Mouse (Mus musculus): Measurements from ENCODE around the gene Gm16434.
"Not testable (repeated sequence)": the region's sequence is repeated elsewhere in the genome, so short reads cannot be mapped to it uniquely, and the experiment has no call there.

The Gm16434 gene

DNA sequence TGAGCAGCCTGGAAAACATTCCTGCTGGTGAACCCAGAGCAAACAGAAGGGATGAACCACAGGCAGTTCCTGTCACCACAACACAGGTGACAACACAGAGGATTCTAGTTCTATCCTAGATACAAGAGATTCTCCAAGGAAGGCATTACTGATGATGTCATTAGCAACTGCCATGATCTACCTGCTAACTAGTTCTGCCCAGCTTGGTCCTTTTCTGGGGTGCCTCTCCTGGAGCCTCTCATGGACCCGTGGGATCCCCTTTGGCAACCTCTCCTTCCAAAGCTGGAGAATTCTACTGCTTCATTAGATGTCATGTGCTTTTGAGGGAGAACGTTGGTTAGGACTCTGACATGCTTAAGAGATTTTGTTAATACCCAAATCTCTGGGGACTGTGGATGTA lies at the start of gene Gm16434:
Gene Gm16434 (minus strand): TSS at position 101 of the 400 bp plus-strand sequence.
- not testable (repeated sequence) for DNase-seq (ENCODE audit: low spot score in 2 of 2)

DNA sequence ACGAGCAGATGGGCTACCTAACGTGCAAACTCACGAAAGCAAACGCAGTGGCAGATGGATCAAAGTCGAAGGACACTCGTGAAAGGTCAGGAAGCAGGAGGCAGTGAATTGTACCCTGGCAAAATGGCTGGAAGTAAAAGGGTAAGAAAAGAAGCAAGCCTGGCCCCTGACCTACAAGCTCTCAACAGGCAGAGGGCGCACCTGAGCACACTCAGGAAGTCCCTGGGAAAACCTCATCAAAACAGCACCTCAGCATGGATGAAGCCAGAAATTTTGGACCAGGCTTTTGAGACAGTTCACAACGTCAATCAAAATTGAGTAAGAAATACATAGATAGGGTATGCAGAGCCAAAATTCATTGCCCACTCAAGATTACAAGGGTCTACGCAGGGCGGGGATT lies 49.2 kb upstream of the Gm16434 start:
- DNase-seq (ENCODE audit: low spot score in 2 of 2), result peak in 1 of 2 experiments; percentile 2

DNA sequence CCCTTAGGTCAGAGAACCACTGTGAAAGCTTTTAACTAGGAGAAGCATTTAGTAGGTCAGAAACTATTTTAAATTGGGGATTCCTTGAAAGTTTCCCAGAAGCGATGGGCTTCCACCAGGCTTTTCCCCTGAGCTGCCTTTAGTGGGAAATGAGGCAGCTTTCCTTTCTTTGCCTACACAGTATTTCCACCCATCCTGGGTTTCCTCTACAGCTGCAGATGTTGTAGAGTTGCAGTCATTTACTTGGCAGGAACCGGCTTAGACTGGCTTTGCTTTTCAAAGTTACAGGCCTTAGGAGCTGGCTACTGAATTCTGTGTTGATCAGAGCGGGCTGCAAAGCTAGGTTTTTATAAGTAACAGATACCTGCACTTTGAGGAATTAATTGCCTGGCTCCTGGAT lies 5.7 kb upstream of the Gm16434 start:
- peak in 1 of 2 experiments; percentile 18 for DNase-seq (ENCODE audit: low spot score in 2 of 2)

DNA sequence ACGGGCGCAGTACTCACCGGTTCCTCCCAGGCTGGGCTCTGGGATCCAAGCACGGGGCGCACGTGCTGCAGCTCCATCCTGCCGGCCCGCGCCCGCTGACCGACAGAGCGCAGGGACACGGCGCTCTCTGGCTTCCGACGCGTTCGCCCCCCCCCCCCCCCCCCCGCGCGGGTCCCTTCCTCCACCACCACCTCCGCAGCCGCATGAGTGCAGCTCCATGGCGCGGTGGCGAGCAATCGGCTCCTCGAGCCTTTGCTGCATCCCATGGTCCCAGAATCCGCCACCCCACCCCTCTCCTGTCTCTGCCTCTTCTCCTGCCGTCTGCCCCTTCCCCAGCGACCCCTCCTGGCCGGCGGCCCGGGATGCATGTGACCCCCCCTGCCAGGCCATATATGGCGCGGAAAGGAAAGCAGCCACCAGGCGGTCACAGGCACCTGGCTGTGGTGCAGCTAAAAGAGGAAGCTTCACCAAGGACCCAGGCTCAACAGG lies 19.8 kb downstream of the Gm16434 start, which contains the start of gene Gm3512:
Gene Gm3512 (minus strand): TSS at position 51 of the 489 bp plus-strand sequence.
- DNase-seq (ENCODE audit: low spot score in 2 of 2), result peak; percentile 2 to 6

Data from cerebellum, postnatal 4 days (tissue).